Mouse (Mus musculus) embryonic facial prominence, embryonic 11.5 days (tissue): ENCODE measurements around the gene Dennd4a. TPM values are rescaled to one million over a fixed set of nuclear protein-coding genes. Genes with fewer than 3 reads are reported as not detected.

Experiments
- ATAC-seq: fragments of 200-750 bp; cut with Nextera tagmentation; replicated peaks from 2 replicates; pipeline ENCODE4 v1.8.0; 2017; ENCODE audit warnings: low read depth; ENCODE audit not compliant: insufficient number of reproducible peaks, low FRiP score, low TSS enrichment
- DNase-seq: peaks from one replicate; pipeline ENCODE4 v3.0.0-alpha.2; 2015; ENCODE audit warnings: low spot score
- H3K27ac ChIP-seq: fragments of 300-500 bp; sonication (generic); replicated peaks from 2 replicates; pipeline ENCODE4 v1.5.1; 2014; ENCODE audit warnings: mild to moderate bottlenecking, low read depth, low read length, control low read depth
- H3K27me3 ChIP-seq: fragments of 300-500 bp; sonication (generic); 2 replicates; pipeline ENCODE4 v1.6.1; 2014; ENCODE audit warnings: mild to moderate bottlenecking, low read length, moderate library complexity, mixed read lengths; ENCODE audit not compliant: control insufficient read depth, insufficient read depth
- H3K36me3 ChIP-seq: fragments of 300-500 bp; sonication (generic); replicated peaks from 2 replicates; pipeline ENCODE4 v1.6.1; 2014; ENCODE audit warnings: low read depth, mild to moderate bottlenecking, low read length, moderate library complexity, mixed read lengths; ENCODE audit not compliant: control insufficient read depth, insufficient read depth
- H3K4me1 ChIP-seq: fragments of 300-500 bp; sonication (generic); 2 replicates; pipeline ENCODE4 v1.6.1; 2014; ENCODE audit warnings: low read length, mixed read lengths; ENCODE audit not compliant: control insufficient read depth, insufficient read depth
- H3K4me2 ChIP-seq: fragments of 300-500 bp; sonication (generic); 2 replicates; pipeline ENCODE4 v1.6.1; 2014; ENCODE audit warnings: low read depth, mild to moderate bottlenecking, control low read depth, low read length, moderate library complexity
- H3K4me3 ChIP-seq: fragments of 300-500 bp; sonication (generic); 2 replicates; pipeline ENCODE4 v1.5.1; 2014; ENCODE audit warnings: low read depth, low read length, control low read depth
- H3K9ac ChIP-seq: fragments of 300-500 bp; sonication (generic); replicated peaks from 2 replicates; pipeline ENCODE4 v1.6.1; 2014; ENCODE audit warnings: mild to moderate bottlenecking, control low read depth, low read length
- H3K9me3 ChIP-seq: fragments of 300-500 bp; sonication (generic); replicated peaks from 2 replicates; pipeline ENCODE4 v1.6.1; 2016; ENCODE audit warnings: mild to moderate bottlenecking, low read length, inconsistent platforms, mixed read lengths; ENCODE audit not compliant: control insufficient read depth
- WGBS: fragments of 180-500 bp; shearing (Covaris S2); extraction: QIAGEN DNeasy Blood & Tissue Kit; methylation state at CpG from one replicate; pipeline ENCODE4 v1.1.7; 2014; 5-methylcytosine and 5-hydroxymethylcytosine counted together
- polyA plus RNA-seq: library from polyadenylated mRNA; unstranded; fragments of >200 nt; fragmentation: Nextera tagmentation; extraction: Ambion mirVana; gene quantifications from 2 replicates; pipeline ENCODE4 v1.2.1, GENCODE M21; 2014

The Dennd4a gene
- polyA plus RNA-seq, 1 experiment from 2014 or later: 5.6 TPM

DNA sequence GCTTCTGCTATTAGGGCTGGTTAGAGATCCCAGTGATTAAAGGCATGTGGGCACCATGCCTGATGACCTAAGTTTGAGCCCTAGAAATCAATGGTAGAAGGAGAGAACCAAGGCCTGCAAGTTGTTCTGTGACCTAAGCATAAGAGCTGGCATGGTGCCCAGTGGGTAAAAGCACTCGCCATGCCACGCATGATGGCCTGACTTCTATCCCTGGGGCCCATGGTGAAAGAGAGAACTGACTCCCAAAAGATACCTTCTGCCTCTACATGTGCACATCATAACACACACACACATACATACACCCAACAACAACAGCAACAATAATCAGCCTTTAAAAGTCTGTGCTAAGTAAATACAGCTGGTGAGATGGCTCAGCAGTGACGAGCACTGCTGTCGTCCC lies 102.3 kb downstream of the Dennd4a start:
- ATAC-seq: no peak
- Histone ChIP-seq H3K9me3 (no peaks in the 10 kb centered on the region), H3K4me3 (no peak overlapping the region), H3K27me3 (no peaks in the 10 kb centered on the region), H3K4me1 (no peaks in the 10 kb centered on the region), H3K9ac (no peak overlapping the region), H3K27ac (no peak overlapping the region), H3K36me3 (no peaks in the 10 kb centered on the region), H3K4me2 (no peak overlapping the region)
- DNase-seq: no peak
- WGBS: 97% methylated on average over 4 of the region's 4 CpGs

DNA sequence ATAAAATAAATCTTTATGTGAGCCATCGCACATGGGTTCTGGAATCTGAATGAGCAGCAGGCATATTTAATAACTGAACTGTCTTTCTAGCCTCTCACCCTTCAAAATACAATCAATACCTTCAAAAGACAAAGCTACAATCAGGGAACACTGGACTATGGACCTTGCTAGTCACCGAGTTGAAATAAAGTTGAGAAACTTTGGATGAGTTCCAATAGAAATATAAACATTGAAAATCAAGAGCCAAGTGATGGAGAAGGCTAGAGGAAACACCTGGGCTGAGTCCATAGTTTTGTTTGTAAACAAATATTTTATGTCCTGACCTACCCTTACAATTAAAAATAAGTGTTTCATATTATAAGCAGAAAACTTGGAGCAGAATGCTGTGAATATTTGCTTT lies 102.8 kb downstream of the Dennd4a start:
- no peaks in the 10 kb centered on the region for H3K36me3 ChIP-seq
- ATAC-seq: no peak
- H3K27ac ChIP-seq: no peak overlapping the region
- H3K4me3 ChIP-seq: no peak overlapping the region
- WGBS: 92% methylated on average over 2 of the region's 2 CpGs
- DNase-seq: no peak
- H3K9ac ChIP-seq: no peak overlapping the region
- no peaks in the 10 kb centered on the region for H3K9me3 ChIP-seq
- H3K4me1 ChIP-seq: no peaks in the 10 kb centered on the region
- H3K4me2 ChIP-seq: no peak overlapping the region
- no peaks in the 10 kb centered on the region for H3K27me3 ChIP-seq

DNA sequence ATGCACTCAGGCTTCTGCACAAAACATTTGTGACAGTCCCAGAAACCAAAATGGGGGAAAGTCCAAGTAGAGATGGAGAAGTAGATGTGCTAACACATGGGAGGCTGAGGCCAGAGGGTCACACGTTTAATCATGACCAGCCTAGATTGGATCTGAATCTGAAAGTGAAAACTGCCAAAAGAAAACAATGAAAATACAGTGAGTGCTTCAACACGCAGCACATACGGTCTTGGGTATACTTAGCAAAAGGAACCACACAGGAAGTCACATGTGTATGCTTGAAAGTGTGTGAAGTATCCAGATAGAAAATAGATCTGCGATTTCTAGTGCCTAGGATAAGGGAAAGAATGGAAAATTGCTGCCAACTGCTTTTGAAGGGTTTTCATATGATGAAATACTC lies 103.5 kb downstream of the Dennd4a start:
- 83% methylated on average over 4 of the region's 4 CpGs for WGBS
- no peak overlapping the region for H3K27ac ChIP-seq
- no peaks in the 10 kb centered on the region for H3K9me3 ChIP-seq
- no peaks in the 10 kb centered on the region for H3K27me3 ChIP-seq
- H3K4me1 ChIP-seq: no peaks in the 10 kb centered on the region
- H3K36me3 ChIP-seq: no peaks in the 10 kb centered on the region
- ATAC-seq: no peak
- H3K9ac ChIP-seq: no peak overlapping the region
- H3K4me2 ChIP-seq: no peak overlapping the region
- H3K4me3 ChIP-seq: no peak overlapping the region
- DNase-seq: no peak

DNA sequence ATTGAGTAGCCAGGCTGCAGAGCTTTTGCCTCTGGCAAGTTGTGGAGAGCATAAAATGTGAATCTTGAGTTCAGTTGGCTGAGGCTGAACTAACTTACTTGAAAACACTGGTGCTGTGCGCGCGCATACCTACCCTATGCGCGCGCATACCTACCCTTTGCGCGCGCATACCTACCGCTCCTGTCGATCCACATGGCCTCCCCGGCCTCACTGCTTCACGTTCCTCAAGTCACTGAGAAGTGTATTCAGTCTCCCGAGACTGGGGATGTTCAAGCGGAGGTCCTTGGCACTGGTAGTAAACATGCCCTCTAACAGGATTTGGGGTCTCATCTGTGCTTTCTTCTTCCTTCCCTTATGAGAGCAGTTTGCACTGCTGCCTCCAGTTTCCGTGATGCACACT lies 107.4 kb downstream of the Dennd4a start:
- peak overlapping the region; percentile 29 for H3K4me3 ChIP-seq
- H3K9me3 ChIP-seq: no peaks in the 10 kb centered on the region
- no peaks in the 10 kb centered on the region for H3K4me1 ChIP-seq
- ATAC-seq (no peak), DNase-seq (peak; percentile 78)
- H3K36me3 ChIP-seq: no peaks in the 10 kb centered on the region
- H3K27me3 ChIP-seq: no peaks in the 10 kb centered on the region
- H3K9ac ChIP-seq: peak overlapping the region; percentile 50
- no peak overlapping the region for H3K27ac ChIP-seq
- WGBS: 28% methylated on average over 16 of the region's 16 CpGs
- peak overlapping the region; percentile 46 for H3K4me2 ChIP-seq

DNA sequence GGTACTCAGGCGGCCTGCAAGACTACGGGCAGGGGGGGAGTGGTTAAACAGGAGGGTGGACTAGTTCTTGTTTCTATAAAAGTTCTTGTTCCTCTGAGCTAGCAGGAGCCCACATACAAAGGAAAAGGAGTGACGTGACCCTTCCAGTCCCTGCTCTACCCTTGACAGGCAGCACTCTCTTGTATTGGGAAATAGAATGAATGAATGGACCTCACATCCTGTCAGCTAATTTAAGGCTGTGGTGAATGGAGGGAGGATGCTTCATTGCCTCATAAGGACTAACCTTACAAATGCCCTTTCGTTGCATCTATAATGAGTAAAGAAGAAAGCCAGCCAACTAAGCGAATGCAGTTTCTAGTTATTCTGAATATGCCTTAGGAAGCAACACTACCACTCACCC lies 114.6 kb downstream of the Dennd4a start:
- Histone ChIP-seq H3K4me2 (no peak overlapping the region), H3K36me3 (no peaks in the 10 kb centered on the region), H3K9me3 (no peaks in the 10 kb centered on the region), H3K4me3 (no peak overlapping the region), H3K9ac (no peak overlapping the region), H3K27ac (no peak overlapping the region), H3K4me1 (no peaks in the 10 kb centered on the region), H3K27me3 (no peaks in the 10 kb centered on the region)
- DNase-seq: no peak
- no peak for ATAC-seq
- 60% methylated on average over 5 of the region's 5 CpGs for WGBS

DNA sequence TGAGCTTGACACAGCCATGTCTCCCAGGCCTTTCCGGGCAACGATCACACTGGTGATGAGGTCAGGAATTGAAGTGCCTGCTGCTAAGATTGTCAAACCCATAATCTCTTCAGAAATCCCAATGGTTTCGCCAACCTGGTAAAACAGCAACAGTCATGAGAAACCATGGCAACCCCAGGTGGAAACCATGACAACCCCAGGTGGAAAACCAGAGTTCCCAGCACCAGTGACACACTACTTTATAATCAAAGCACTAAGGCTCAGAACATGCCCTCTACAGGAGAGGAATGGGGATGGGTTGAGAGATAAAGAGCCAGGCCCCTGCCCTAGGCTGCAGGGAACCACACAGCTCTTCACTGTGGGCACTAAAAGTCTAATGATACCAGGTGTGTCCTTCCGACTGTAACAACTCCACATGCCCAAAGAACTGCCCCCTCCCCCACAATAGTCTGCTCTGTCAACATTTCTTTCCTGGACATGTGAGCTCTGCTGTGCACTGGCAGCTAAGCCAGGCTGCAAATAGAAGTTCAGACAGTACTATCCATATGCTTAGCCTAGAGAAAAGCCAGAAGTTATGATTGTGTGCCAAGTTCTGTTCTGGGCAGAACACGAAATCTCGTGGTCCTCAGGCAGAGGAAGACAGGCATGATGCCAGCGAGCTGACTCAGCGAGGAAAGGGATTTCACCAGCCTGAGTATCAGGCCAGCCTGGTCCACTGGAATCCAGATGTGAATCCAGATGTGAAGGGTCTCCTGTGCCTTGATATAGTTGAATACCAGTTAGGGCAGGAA lies 115.3 kb downstream of the Dennd4a start:
- Histone ChIP-seq H3K9ac (no peak overlapping the region), H3K36me3 (no peaks in the 10 kb centered on the region), H3K4me3 (no peak overlapping the region), H3K4me2 (no peak overlapping the region), H3K27me3 (no peaks in the 10 kb centered on the region), H3K27ac (no peak overlapping the region), H3K4me1 (no peaks in the 10 kb centered on the region), H3K9me3 (no peaks in the 10 kb centered on the region)
- WGBS: 86% methylated on average over 8 of the region's 8 CpGs
- DNase-seq (no peak), ATAC-seq (no peak)

DNA sequence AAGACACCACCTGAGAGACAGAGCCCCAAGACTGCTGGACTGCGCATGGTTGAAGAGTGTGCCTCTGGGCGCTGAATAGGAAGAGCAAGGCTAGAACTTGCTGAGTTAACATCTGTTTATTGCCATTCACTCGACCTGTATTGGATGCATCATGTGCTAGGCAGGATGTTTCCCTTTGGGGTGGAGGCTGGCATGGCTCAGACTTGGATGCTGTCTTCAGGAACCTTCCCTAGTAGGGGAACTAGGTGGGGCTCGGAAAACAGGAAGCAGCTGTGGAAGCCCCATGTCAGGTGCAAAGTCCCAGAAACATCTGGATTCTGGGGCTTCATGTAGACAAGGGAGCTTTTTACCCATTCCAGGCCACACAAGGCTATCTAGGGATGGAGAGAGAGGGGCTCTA lies 119.1 kb downstream of the Dennd4a start:
- Histone ChIP-seq H3K9ac (no peak overlapping the region), H3K27ac (no peak overlapping the region), H3K4me2 (no peak overlapping the region), H3K36me3 (no peaks in the 10 kb centered on the region), H3K27me3 (no peaks in the 10 kb centered on the region), H3K9me3 (no peaks in the 10 kb centered on the region), H3K4me1 (no peaks in the 10 kb centered on the region), H3K4me3 (no peak overlapping the region)
- 75% methylated on average over 4 of the region's 4 CpGs for WGBS
- ATAC-seq (no peak), DNase-seq (no peak)

DNA sequence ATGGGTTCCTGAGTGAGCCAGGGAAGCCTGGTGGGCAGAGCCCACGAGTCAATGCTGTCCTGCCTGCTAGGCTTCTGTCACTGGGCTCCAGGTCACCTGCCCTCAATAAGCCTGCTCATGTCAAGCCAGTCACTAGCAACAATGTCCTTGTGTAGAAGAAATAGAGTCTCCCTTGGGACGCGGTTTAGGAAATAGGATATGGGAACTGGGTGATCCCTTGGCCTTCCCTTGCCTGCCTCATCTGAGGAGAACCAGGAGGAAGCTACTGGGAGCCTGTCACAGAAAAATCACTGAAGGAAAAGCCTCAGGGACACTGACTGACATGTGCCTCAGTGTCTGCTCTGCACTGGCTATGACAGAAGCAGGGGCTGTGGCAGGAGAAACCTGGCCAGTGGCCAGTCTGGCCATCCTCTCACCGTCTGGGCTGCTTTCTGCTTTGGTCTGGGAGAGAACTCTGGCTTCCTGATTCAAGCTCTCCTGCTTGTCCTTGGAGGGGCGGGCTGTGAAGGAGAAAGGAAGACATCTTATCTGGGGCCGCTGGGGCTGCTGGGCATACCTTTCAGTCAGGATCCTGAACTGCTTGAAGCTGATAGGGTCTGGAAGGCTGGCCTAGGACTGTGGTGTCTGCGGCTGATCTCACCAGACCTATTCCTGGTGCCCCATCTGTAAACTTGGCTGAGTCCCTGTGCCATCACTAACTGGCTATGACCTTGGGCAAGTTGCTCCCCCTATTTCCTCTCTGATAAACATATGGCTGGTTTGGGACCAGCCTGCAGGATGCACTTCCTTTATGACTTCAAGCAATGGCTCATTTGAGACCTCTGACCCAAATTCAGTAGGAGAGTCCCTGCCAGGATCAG lies 120.8 kb downstream of the Dennd4a start:
- 73% methylated on average over 7 of the region's 7 CpGs for WGBS
- no peak overlapping the region for H3K9ac ChIP-seq
- H3K4me2 ChIP-seq: no peak overlapping the region
- H3K27me3 ChIP-seq: no peaks in the 10 kb centered on the region
- H3K9me3 ChIP-seq: no peaks in the 10 kb centered on the region
- ATAC-seq (no peak), DNase-seq (no peak)
- H3K36me3 ChIP-seq: no peaks in the 10 kb centered on the region
- H3K4me3 ChIP-seq: no peak overlapping the region
- H3K27ac ChIP-seq: no peak overlapping the region
- no peaks in the 10 kb centered on the region for H3K4me1 ChIP-seq
